Mouse (Mus musculus) neural tube, embryonic 10.5 days (tissue): ENCODE results near the gene Arrb1.

ENCODE experiments used
- DNase-seq: peaks from one replicate; pipeline ENCODE4 v3.0.0-alpha.2; 2017; ENCODE audit warnings: low spot score; ENCODE audit errors: extremely low spot score

Gene Arrb1

GRCm38 (mm10) chr7:99579491-99580190 is 44.4 kb downstream of the Arrb1 start:
- DNase-seq, result no peak

- DNase-seq, result no peak
Observed at GRCm38 (mm10) chr7:99580247-99580646, 45.0 kb downstream of the Arrb1 start.

- DNase-seq, result no peak
Observed at GRCm38 (mm10) chr7:99582306-99582705, 47.0 kb downstream of the Arrb1 start.

DNA sequence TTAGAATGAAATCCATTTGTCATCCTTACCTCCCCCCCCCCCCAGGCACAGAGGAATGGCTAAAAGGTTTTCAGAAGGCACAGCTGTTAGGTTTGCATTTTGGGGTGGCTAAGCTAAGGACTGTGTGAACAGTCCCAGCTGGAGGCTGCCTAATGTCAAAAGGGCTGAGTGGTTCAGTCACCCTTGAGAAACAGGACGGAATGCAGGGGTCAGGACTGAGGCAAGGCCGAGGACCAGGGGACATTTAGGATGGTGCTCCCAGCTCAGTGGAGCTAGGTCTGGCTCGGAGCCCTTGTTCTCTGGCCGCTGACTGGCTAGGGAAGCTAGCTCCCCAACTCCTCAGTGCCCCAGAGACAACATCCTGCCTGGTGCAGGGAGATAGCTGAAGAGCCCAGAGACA is 47.6 kb downstream of the Arrb1 start:
- DNase-seq, result no peak

GRCm38 (mm10) chr7:99583625-99584024 is 48.4 kb downstream of the Arrb1 start:
- DNase-seq, result no peak

GRCm38 (mm10) chr7:99585976-99586375 is 50.7 kb downstream of the Arrb1 start:
- DNase-seq, result no peak

DNA sequence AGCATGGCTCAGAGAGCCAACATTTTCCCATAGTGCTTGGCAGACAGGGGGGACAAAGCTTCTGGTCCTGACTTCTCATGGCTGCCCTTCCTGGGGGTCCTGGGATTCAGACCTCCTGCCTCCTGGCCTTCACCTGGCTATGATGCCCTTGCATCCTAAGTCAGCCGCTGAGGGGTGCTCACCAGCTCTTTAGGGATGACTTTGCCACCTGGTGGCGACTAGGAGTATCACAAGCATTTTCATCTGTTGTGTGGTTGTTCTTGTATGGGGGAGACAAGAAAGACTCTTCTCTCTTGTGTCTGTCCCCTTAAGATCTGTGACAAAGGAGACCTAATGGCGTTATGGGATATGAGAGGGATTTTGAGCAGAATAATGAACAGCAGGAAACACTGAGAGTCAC is 54.8 kb downstream of the Arrb1 start:
- peak; percentile 73 for DNase-seq

- no peak for DNase-seq
Observed at GRCm38 (mm10) chr7:99590646-99591045, 55.4 kb downstream of the Arrb1 start.

DNA sequence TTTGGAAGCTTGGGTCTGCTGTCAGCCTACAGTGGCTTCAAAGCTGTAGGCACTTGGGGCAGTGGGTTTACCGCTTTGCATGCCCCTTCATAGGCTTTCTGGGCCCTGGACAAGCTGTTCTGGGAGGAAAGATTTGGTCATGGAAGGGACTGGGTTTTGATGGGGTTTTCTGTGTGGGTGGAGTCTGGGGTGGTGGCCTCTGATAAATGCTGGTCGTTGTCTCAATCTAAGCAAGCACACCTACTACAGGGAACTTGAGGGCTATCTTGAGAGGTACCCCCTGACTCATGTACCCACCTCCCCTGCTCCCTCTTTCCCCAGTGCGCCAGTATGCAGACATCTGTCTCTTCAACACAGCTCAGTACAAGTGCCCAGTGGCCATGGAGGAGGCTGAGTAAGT is 57.4 kb downstream of the Arrb1 start:
- DNase-seq, result no peak

- DNase-seq, result no peak
Observed at GRCm38 (mm10) chr7:99593868-99594803, 58.9 kb downstream of the Arrb1 start.

DNA sequence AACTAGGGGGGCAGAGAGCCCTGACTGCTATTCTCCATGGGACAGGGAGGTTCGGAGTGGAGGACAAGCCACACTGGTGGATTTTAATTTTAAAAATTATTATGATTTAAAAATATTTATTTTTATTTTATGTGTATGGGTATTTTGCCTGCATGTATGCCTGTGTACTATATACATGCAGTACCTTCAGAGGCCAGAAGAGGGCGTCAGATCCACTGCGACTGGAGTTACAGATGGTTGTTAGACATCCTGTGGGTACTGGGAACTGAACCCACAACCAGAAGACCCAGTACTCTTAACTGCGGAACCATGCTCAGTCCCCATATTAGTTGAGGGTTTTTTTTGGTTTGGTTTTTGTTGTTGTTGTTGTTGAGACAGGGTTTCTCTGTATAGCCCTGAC is 63.5 kb downstream of the Arrb1 start:
- no peak for DNase-seq

DNA sequence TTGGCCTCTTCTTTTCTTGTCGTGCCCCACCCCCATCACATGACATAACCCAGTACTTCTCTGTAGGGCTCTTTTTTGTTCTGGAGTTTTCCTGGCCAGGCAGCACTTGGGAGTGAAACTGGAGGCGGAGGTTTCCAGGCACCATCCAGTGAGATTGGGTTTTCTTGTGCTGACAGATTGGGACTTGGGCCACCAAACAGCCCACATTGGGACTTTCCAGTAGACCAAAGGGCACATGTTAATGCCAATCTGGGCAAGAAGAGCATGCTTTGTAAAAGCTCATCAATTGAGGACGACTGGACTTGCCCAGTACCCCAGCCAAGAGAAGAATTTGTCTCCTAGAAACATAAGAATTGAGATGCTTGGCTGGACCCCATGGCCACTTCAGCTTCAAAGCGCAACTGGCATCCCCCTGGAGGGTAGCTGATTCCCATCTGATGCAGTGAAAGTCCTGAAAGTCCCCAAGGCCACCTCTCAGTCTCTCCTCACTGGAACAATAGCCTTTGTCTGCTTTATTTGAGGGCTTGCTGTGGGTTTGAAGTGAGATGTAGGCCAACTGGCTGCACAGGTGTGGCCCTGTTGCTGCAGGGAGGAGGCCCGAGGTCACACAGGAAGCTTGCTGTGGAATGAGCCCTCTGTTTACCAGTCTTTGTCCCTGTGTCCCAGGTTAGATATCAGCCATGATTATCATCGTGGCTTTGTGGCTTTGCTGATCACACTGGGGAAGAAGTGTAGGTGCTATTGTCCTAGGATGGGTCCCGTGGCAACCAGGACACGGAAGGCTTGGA is 68.8 kb downstream of the Arrb1 start:
- no peak for DNase-seq

GRCm38 (mm10) chr7:99605058-99605457 is 69.8 kb downstream of the Arrb1 start:
- no peak for DNase-seq

DNA sequence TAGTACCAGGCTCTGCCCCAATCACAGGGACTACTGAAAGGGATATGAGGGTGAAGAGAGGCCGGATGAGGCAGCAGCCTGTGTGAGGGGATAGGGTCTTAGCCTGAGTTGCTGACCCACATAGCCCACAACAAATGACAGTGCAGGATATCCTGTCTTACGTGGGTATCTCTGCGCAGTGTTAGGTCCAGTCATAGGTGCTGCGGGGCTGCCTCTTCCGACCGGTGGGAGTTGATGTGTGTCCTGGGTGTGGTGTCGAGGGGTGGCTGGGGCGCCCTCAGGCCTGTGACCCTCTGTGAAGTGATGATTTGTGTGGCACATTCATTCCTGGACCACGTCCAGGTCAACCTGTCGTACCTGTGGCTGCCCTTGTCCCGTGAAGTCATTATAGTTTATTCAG is 71.0 kb downstream of the Arrb1 start:
- DNase-seq, result no peak

DNA sequence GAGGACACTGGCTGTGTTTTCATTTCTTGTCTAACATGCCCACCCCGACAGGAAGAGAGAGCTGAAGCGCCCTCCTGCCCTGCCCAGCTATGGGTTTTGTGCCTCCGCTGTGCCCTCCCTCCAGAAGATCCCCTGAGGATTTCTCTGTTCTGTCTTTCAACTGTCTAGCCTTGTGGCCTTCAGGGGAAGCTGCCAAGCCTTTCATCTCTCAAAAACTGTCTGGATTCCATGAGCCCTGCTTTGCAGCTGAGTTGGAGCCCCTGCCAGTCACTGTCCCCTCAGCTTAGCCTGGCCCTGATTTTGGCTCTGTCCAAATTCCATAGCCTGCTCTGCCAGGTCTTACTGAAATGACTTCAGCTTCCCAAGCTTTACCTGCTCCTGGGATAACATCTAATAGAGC is 71.5 kb downstream of the Arrb1 start:
- DNase-seq, result no peak

DNA sequence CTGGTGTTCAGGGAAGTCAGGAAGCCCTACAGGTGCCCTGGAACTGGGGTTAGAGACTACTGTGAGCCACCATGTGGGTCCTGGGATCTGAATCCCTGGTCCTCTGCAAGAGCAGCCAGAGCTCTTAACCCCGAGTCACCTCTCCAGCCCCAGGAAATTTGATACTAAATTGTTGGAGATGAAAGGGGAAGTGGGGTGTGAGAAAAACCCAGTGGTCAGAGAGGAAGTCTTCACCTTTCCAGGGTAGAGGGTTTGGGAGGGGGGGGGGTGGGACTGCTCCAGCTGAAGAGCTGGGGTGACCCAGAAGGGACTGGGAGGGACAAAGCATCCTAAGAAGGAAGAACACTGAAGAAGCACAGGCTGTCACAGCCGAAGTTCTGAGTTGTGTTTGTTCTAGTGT is 72.4 kb downstream of the Arrb1 start:
- DNase-seq, result no peak

DNA sequence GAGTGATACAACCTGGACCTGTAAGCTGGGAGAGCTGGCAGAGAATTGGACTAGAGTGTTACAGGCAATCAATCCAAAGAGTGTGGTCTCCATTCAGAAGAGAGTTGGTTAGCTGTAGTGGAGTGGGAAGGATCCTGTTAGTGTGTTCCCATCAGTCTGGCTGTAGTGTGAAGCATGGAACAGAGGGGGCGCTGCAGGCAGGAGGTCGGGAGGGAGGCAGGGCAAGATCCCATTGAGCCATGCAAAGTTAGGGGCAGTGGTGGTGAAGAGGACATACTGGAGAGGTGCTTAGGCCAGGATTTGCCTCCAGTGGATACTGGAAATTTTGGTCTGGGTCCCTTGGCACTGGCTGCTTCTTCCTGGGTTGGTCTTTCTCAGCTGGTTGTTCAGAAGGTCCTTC is 83.0 kb downstream of the Arrb1 start:
- DNase-seq, result no peak

- no peak for DNase-seq
Observed at GRCm38 (mm10) chr7:99618860-99619259, 83.6 kb downstream of the Arrb1 start.

DNA sequence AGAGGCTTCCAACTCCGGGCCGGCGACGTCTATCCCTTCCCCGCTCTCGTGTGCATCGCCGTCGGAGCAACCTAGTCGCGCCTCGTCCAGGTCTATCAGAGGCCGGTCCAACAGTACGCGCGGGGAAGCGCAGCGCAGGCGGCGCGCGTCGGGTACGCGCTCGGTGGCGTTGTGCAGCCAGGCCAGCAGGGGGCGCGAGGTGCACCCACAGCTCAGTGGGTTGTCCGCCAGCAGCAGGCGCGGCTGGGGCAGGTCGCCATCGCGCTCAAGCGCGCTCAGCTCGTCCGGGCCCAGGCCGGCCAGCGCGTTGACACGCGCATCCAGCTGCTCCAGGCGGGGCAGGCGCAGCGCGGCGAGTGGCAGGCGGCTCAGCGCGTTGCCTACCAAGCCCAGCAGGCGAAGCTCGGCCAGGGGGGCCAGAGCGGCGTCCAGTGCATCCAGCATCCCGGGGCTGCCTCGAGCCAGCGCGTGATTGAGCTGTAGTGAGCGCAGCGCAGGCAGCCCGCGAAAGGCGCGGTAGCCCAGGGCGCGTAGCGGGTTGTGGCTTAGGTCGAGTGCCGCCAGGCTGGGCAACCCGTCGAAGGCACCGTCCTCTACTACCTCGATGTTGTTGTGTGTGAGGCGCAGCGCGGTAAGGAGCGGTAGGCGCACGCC is 90.6 kb downstream of the Arrb1 start:
- peak; percentile 90 for DNase-seq

GRCm38 (mm10) chr7:99626376-99627270 is 91.4 kb downstream of the Arrb1 start, which contains the start of gene Tpbgl:
TSS of gene Tpbgl (minus strand) at chr7:99627103.
- DNase-seq, result peak; percentile 50
